Mouse (Mus musculus) hindbrain, postnatal 0 days (tissue): ENCODE data around the gene Grid1. TPM values are rescaled to one million over a fixed set of nuclear protein-coding genes. Genes with fewer than 3 reads are reported as not detected.

Source experiments
- ATAC-seq: fragments of 200-750 bp; cut with Nextera tagmentation; 2 replicates; pipeline ENCODE4 v1.8.0; 2017; ENCODE audit warnings: mild to moderate bottlenecking, moderate TSS enrichment, moderate library complexity
- DNase-seq: peaks from one replicate; pipeline ENCODE4 v3.0.0-alpha.2; 2015; ENCODE audit warnings: low spot score
- H3K27ac ChIP-seq: fragments of 300-500 bp; sonication (generic); 2 replicates; pipeline ENCODE4 v1.5.1; 2014; ENCODE audit warnings: mild to moderate bottlenecking
- H3K27me3 ChIP-seq: fragments of 300-500 bp; sonication (generic); 2 replicates; pipeline ENCODE4 v1.6.1; 2014; ENCODE audit warnings: low read length, mixed read lengths; ENCODE audit not compliant: insufficient read depth
- H3K36me3 ChIP-seq: fragments of 300-500 bp; sonication (generic); 2 replicates; pipeline ENCODE4 v1.6.1; 2014; ENCODE audit warnings: low read length, mixed read lengths; ENCODE audit not compliant: insufficient read depth
- H3K4me1 ChIP-seq: fragments of 300-500 bp; sonication (generic); 2 replicates; pipeline ENCODE4 v1.6.1; 2014; ENCODE audit warnings: antibody characterized with exemption, low read length, mixed read lengths; ENCODE audit not compliant: insufficient read depth
- H3K4me2 ChIP-seq: fragments of 300-500 bp; sonication (generic); 2 replicates; pipeline ENCODE4 v1.6.1; 2014; ENCODE audit warnings: low read depth, mild to moderate bottlenecking, low read length, moderate library complexity, mixed read lengths
- H3K4me3 ChIP-seq: fragments of 300-500 bp; sonication (generic); 2 replicates; pipeline ENCODE4 v1.5.1; 2014; ENCODE audit warnings: low read length
- H3K9ac ChIP-seq: fragments of 300-500 bp; sonication (generic); replicated peaks from 2 replicates; pipeline ENCODE4 v1.6.1; 2014; ENCODE audit warnings: mild to moderate bottlenecking, low read length, moderate library complexity, mixed read lengths
- H3K9me3 ChIP-seq: fragments of 300-500 bp; sonication (generic); 2 replicates; pipeline ENCODE4 v1.6.1; 2016; ENCODE audit warnings: low read length, mixed read lengths
- CTCF ChIP-seq: IDR thresholded peaks from 2 replicates; pipeline ENCODE4 v1.5.1; 2016; ENCODE audit warnings: antibody characterized with exemption, control low read depth, low read depth
- WGBS: fragments of 180-500 bp; shearing (Covaris S2); extraction: QIAGEN DNeasy Blood & Tissue Kit; methylation state at CpG from one replicate; pipeline ENCODE4 v1.1.7; 2014; 5-methylcytosine and 5-hydroxymethylcytosine counted together
- polyA plus RNA-seq: library from polyadenylated mRNA; unstranded; fragments of >200 nt; fragmentation: Nextera tagmentation; extraction: Ambion mirVana; gene quantifications from 2 replicates; pipeline ENCODE4 v1.2.1, GENCODE M21; 2015
- total RNA-seq: library from RNA; depleted of rRNA; stranded (reverse); fragments of >200 nt; gene quantifications from 2 replicates; pipeline ENCODE4 v1.2.3, GENCODE M21; 2014

The Grid1 gene
- total and polyA plus RNA-seq, 2 experiments from 2014 or later = 8.6 to 33.7 TPM

- Histone ChIP-seq H3K27ac (no peak overlapping the region), H3K4me2 (no peak overlapping the region), H3K27me3 (no peaks in the 10 kb centered on the region), H3K4me1 (peaks cover 13% of the 10 kb centered on the region; the same call in 1 of the 2 replicates), H3K36me3 (no peaks in the 10 kb centered on the region), H3K9ac (no peak overlapping the region), H3K4me3 (no peak overlapping the region), H3K9me3 (no peaks in the 10 kb centered on the region)
- no peak for ATAC-seq
- 60% methylated on average over 8 of the region's 8 CpGs for WGBS
- TF ChIP-seq CTCF = no peak; the same call in 1 of the 2 replicates
- DNase-seq = no peak
Observed at GRCm38 (mm10) chr14:34930040-34930719, 110.3 kb downstream of the Grid1 start.

DNA sequence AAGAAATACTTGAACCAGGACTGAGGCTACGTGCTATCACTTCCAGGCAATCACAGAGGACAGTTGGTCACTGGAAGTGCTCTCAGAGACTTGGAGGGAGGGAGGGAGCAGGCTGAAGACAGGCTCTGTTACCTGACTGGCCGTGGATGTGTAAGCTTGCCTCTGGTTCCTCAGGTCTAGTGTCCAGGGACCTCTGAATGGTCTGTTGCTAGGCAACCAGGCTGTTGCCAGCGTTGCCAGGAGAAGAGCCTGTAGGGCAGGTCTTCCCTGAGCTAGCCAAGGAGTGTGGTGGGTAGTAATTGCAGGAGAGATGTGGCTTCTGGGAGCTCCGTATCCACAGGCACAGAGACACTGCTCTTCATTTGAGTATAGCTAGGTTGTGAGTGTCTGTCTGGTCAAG lies 113.3 kb downstream of the Grid1 start:
- Histone ChIP-seq H3K9me3 (no peaks in the 10 kb centered on the region), H3K4me1 (peaks cover 13% of the 10 kb centered on the region; the same call in 1 of the 2 replicates), H3K4me2 (no peak overlapping the region), H3K27ac (no peak overlapping the region), H3K9ac (no peak overlapping the region), H3K4me3 (no peak overlapping the region), H3K27me3 (no peaks in the 10 kb centered on the region), H3K36me3 (no peaks in the 10 kb centered on the region)
- DNase-seq = peak; percentile 70
- peak; percentile 60 for ATAC-seq
- no peak for TF ChIP-seq CTCF
- 27% methylated on average over 4 of the region's 4 CpGs for WGBS

- no peaks in the 10 kb centered on the region for H3K9me3 ChIP-seq
- no peak overlapping the region for H3K9ac ChIP-seq
- H3K4me2 ChIP-seq = peak overlapping the region; percentile 29; the same call in 1 of the 2 replicates
- H3K27ac ChIP-seq = no peak overlapping the region
- no peaks in the 10 kb centered on the region for H3K36me3 ChIP-seq
- no peak overlapping the region for H3K4me3 ChIP-seq
- TF ChIP-seq CTCF = no peak
- H3K4me1 ChIP-seq = 0 out of 2 replicates have a peak, but pooled peaks cover 2% of the 10 kb centered on the region
- ATAC-seq (peak; percentile 24; the same call in 1 of the 2 replicates), DNase-seq (peak; percentile 50)
- 31% methylated on average over 13 of the region's 13 CpGs for WGBS
- no peaks in the 10 kb centered on the region for H3K27me3 ChIP-seq
Observed at GRCm38 (mm10) chr14:34936192-34936770, 116.4 kb downstream of the Grid1 start.

DNA sequence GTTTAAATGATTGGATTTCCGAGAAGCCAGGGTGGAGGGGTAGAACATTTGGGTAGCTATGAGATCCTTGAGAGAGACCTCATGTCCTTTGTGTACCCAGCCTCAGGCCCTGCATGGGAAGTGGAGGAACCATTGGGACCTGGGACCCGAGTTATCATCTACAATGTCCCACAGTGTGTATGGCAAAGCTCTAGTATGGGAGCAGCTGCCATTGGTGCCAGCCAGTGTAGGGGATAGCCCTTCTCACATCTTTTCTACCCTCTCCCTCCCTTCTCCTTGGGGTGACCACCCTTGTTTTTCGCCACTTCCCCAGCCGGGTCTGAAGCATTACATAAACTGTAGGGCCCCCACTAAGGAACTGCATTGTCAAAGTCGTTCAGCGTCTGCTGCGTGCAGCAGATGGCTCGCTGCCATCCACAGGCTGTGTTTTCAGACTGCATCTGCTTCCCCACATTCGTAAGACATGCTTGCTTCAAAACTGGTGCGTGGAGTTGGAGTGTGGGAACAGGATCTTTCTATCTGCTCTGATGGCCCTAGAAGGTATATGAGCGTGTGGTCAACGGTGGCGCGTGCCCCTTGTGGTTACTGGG lies 124.6 kb downstream of the Grid1 start:
- no peak for TF ChIP-seq CTCF
- no peaks in the 10 kb centered on the region for H3K27me3 ChIP-seq
- H3K27ac ChIP-seq = no peak overlapping the region
- peaks cover 6% of the 10 kb centered on the region; the same call in 1 of the 2 replicates for H3K4me1 ChIP-seq
- no peak overlapping the region for H3K4me2 ChIP-seq
- peak; percentile 71 for DNase-seq
- no peaks in the 10 kb centered on the region for H3K36me3 ChIP-seq
- WGBS = 55% methylated on average over 14 of the region's 14 CpGs
- ATAC-seq = 0 out of 2 replicates have a peak, but pooled peaks have one; percentile 6
- no peaks in the 10 kb centered on the region for H3K9me3 ChIP-seq
- no peak overlapping the region for H3K4me3 ChIP-seq
- no peak overlapping the region for H3K9ac ChIP-seq

DNA sequence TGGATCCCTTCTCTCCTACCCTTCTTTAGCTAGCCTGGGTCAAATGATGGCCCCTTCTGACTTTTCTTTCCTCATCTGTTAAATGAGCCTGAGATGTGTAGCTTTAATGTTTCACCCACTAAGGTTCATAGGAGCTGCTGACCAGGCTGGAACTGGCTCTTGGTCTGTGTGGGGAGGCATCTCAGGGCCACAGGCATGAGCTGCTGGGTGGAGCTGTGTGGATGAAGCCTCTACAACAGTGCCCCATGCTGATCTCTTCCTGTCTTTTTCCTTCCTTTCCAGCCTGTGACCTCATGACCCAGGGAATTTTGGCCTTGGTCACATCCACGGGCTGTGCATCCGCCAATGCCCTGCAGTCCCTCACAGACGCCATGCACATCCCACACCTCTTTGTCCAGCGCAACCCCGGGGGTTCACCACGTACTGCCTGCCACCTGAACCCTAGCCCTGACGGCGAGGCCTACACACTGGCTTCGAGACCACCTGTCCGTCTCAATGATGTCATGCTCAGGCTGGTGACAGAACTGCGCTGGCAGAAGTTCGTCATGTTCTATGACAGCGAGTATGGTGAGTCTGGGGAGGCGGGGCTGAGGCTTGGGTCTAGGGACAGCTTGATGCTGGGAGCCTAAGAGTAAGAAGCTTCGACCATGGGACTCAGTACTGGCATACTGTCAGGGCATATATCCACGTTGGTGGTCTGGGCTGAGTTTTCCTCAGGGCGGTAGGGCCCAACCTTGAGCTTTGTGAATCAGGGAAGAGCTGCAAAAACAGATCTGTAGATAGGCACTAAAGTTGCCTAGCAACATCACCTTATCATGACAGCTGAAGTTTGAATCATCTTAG lies 125.8 kb downstream of the Grid1 start:
- Histone ChIP-seq H3K9ac (no peak overlapping the region), H3K27ac (no peak overlapping the region; the same call in 1 of the 2 replicates), H3K4me3 (no peak overlapping the region), H3K27me3 (no peaks in the 10 kb centered on the region), H3K4me1 (peaks cover 6% of the 10 kb centered on the region; the same call in 1 of the 2 replicates), H3K36me3 (no peaks in the 10 kb centered on the region), H3K9me3 (no peaks in the 10 kb centered on the region), H3K4me2 (no peak overlapping the region)
- DNase-seq = no peak
- WGBS = 84% methylated on average over 17 of the region's 17 CpGs
- TF ChIP-seq CTCF = no peak
- peak; percentile 60 for ATAC-seq

- Histone ChIP-seq H3K9me3 (no peaks in the 10 kb centered on the region), H3K9ac (no peak overlapping the region), H3K4me2 (no peak overlapping the region), H3K36me3 (no peaks in the 10 kb centered on the region), H3K4me1 (peaks cover 6% of the 10 kb centered on the region), H3K27me3 (no peaks in the 10 kb centered on the region), H3K4me3 (no peak overlapping the region), H3K27ac (no peak overlapping the region)
- 69% methylated on average over 2 of the region's 2 CpGs for WGBS
- DNase-seq = no peak
- 0 out of 2 replicates have a peak, but pooled peaks have one; percentile 2 for ATAC-seq
- TF ChIP-seq CTCF = no peak
Observed at GRCm38 (mm10) chr14:34946314-34946583, 126.3 kb downstream of the Grid1 start.
